Mouse (Mus musculus) layer of hippocampus, adult 2 months (tissue): ENCODE results near the gene Olfr1283. TPM values are rescaled to one million over a fixed set of nuclear protein-coding genes. Genes with fewer than 3 reads are reported as not detected.
"Not testable (repeated sequence)": the region's sequence is repeated elsewhere in the genome, so short reads cannot be mapped to it uniquely, and the experiment has no call there.

Experiments
- DNase-seq, 2 experiments: peaks; one replicate each; pipeline ENCODE4 v3.0.0; 2022; ENCODE audit warnings: low spot score in 2 of 2
- H3K27ac ChIP-seq: fragments of 200-600 bp; 2 replicates; pipeline ENCODE4 v1.8.1; 2022
- H3K4me3 ChIP-seq: fragments of 200-600 bp; 2 replicates; pipeline ENCODE4 v1.8.1; 2022; ENCODE audit warnings: mild to moderate bottlenecking
- CTCF ChIP-seq: fragments of 200-600 bp; conservative IDR thresholded peaks from 2 replicates; pipeline ENCODE4 v1.8.1; 2022; ENCODE audit warnings: antibody characterized with exemption, mild to moderate bottlenecking, moderate library complexity
- long read RNA-seq, 2 experiments: library from polyadenylated mRNA; stranded (forward); transcript quantifications; one replicate each; pipeline ENCODE4 v2.0.0; 2021; ENCODE audit warnings: borderline mapping rate in 2 of 2
- total RNA-seq, 2 experiments: library from RNA; stranded (reverse); gene quantifications; 2 replicates each; pipeline ENCODE4 v1.2.3; 2021

Olfr1283 gene
- total RNA-seq, result not detected
- long read RNA-seq, experiment 1, result 0 reads
- long read RNA-seq, experiment 2, result 0 reads

GRCm38 (mm10) chr2:111366490-111366889 is at the start of gene Olfr1283:
Olfr1283 (plus strand) TSS chr2:111366790.
- no peak within 1 kb of the TSS for H3K4me3 ChIP-seq
- no peak for TF ChIP-seq CTCF
- DNase-seq, result no peak
- no peak within 1 kb of the TSS for H3K27ac ChIP-seq

GRCm38 (mm10) chr2:111326220-111326619 is 40.4 kb upstream of the Olfr1283 start, which contains the start of gene Olfr1281:
Olfr1281 (plus strand) TSS chr2:111326520.
- no peak within 1 kb of the TSS for H3K4me3 ChIP-seq
- no peak for TF ChIP-seq CTCF
- no peak within 1 kb of the TSS for H3K27ac ChIP-seq
- DNase-seq, result no peak

GRCm38 (mm10) chr2:111333721-111334120 is 32.9 kb upstream of the Olfr1283 start:
- not testable (repeated sequence) for DNase-seq, H3K27ac ChIP-seq

GRCm38 (mm10) chr2:111335976-111336375 is 30.6 kb upstream of the Olfr1283 start, which contains the start of gene Olfr1282:
Olfr1282 (minus strand) TSS chr2:111336076.
- Histone ChIP-seq H3K27ac (no peak within 1 kb of the TSS), H3K4me3 (no peak within 1 kb of the TSS)
- no peak for TF ChIP-seq CTCF
- no peak for DNase-seq

More at GRCm38 (mm10) chr2:111333721-111334120, 32.9 kb upstream of the Olfr1283 start:
- H3K4me3 ChIP-seq, result not testable (repeated sequence)

GRCm38 (mm10) chr2:111375222-111375621 is 8.6 kb downstream of the Olfr1283 start, which contains the start of gene Olfr1284:
Olfr1284 (plus strand) TSS chr2:111375522.
- no peak within 1 kb of the TSS for H3K4me3 ChIP-seq
- TF ChIP-seq CTCF, result no peak
- DNase-seq, result no peak
- H3K27ac ChIP-seq, result no peak within 1 kb of the TSS

Other genes with a start within 250 kb of the Olfr1283 start
- not detected for gene Gm15130, start 213.9 kb upstream of the Olfr1283 start, total RNA-seq
- not detected for gene 4930430A15Rik, start 137.2 kb upstream of the Olfr1283 start, total RNA-seq
- gene Olfr1275, start 131.5 kb upstream of the Olfr1283 start, total RNA-seq, result not detected
- gene Olfr1276, start 112.3 kb upstream of the Olfr1283 start, total RNA-seq, result not detected
- not detected for gene Olfr1277, start 92.7 kb upstream of the Olfr1283 start, total RNA-seq
- not detected for gene Olfr1278, start 76.7 kb upstream of the Olfr1283 start, total RNA-seq
- gene Olfr1279, start 66.2 kb upstream of the Olfr1283 start, total RNA-seq, result not detected
- gene Olfr1280, start 52.8 kb upstream of the Olfr1283 start, total RNA-seq, result not detected
- not detected for gene Olfr1281, start 40.3 kb upstream of the Olfr1283 start, total RNA-seq
- not detected for gene Olfr1282, start 30.7 kb upstream of the Olfr1283 start, total RNA-seq
- gene Olfr1284, start 8.7 kb downstream of the Olfr1283 start, total RNA-seq, result not detected
- not detected for gene Olfr1286, start 56.3 kb downstream of the Olfr1283 start, total RNA-seq
- gene Olfr1287, start 82.4 kb downstream of the Olfr1283 start, total RNA-seq, result not detected
- gene Olfr1288, start 107.3 kb downstream of the Olfr1283 start, total RNA-seq, result not detected
- gene Olfr1289, start 114.0 kb downstream of the Olfr1283 start, total RNA-seq, result not detected
- not detected for gene Olfr1290, start 127.0 kb downstream of the Olfr1283 start, total RNA-seq
- gene Olfr1291-ps1, start 130.4 kb downstream of the Olfr1283 start, total RNA-seq, result not detected
- not detected for gene Olfr1293-ps, start 158.4 kb downstream of the Olfr1283 start, total RNA-seq
- not detected for gene Olfr1294, start 173.5 kb downstream of the Olfr1283 start, total RNA-seq
- not detected for gene Olfr1295, start 202.9 kb downstream of the Olfr1283 start, total RNA-seq